Mouse (Mus musculus) frontal cortex, postnatal 36 days (tissue): ENCODE results near the gene Nr1h3.

ENCODE experiments used
- DNase-seq, 2 experiments: peaks; one replicate each; pipeline ENCODE4 v3.0.0; 2022; ENCODE audit warnings: low spot score in 2 of 2

Nr1h3 gene

GRCm38 (mm10) chr2:91139764-91140163 is 62.9 kb downstream of the Nr1h3 start:
- DNase-seq: no peak

- DNase-seq: no peak
These were observed 63.3 kb downstream of the Nr1h3 start for GRCm38 (mm10) chr2:91139311-91139710.

- no peak for DNase-seq
These were observed 65.2 kb downstream of the Nr1h3 start for GRCm38 (mm10) chr2:91137481-91137880.

GRCm38 (mm10) chr2:91136513-91137412 is 65.9 kb downstream of the Nr1h3 start:
- DNase-seq: no peak
